Mouse (Mus musculus): ENCODE measurements around the gene Adra1d. TPM values are rescaled to one million over a fixed set of nuclear protein-coding genes. Genes with fewer than 3 reads are reported as not detected.

The Adra1d gene
- total and polyA plus RNA-seq, 3 experiments: not detected

DNA sequence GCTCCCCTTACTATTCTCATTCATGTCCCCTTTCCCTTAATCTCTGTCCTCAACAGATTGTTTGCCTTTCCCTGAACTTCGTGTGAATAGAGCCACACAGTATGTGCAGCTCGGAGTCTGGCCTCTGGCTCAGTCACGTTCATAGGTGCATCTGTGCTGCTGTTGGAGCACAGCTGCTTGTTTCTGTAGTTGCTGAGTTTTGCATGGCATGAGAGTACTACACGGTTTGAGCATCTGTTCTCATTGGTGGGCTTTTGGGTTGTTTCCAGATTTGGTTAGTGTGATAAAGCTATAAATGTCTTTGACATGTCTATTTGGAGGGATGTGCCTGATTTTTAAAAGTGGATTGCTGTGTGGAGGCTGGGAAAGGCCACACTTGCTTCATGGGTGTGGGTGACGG lies 51.6 kb downstream of the Adra1d start:
- peaks cover 0 to 2% of the 10 kb centered on the region in 2 experiments for H3K36me3 ChIP-seq (replicated peaks in 1 of 2; ENCODE audit: control insufficient read depth in 1 of 2, insufficient read depth in 1 of 2, low read length in 1 of 2)
- peak overlapping the region; percentile 1; the same call in 1 of the 2 replicates for H3K4me2 ChIP-seq (ENCODE audit: insufficient read depth, low read depth, poor library complexity, severe bottlenecking)
- no peaks in the 10 kb centered on the region for H3K27me3 ChIP-seq (replicated peaks)
- TF ChIP-seq ELF1 (IDR thresholded peaks at IDR 0.05; ENCODE audit: low read depth, low read length): no peak
- 0 out of 2 replicates have a peak, but pooled peaks have one; percentile 39 for TF ChIP-seq RCOR1 (conservative IDR thresholded peaks at IDR 0.05; ENCODE audit: low read depth, low read length)
- TF ChIP-seq BHLHE40 (IDR thresholded peaks at IDR 0.05; ENCODE audit: low read depth, low read length): peak; percentile 74
- in situ Hi-C loops (cut with MboI; ENCODE audit: low pct_ligation_motif_present, low pct_unique_long_range_greater_than_20kb, low sequenced_read_pairs) (loop anchor here (5.0 to 25.0 kb wide), 3 partner anchors 78 to 423 kb away; partner anchors contain the start of genes Pank2 and Siglec1), dilution Hi-C loops (cut with MboI; ENCODE audit: extremely low pct_ligation_motif_present, extremely low pct_unique_long_range_greater_than_20kb, low sequenced_read_pairs) (no loop called here)
- H3K4me1 ChIP-seq (ENCODE audit: control insufficient read depth in 1 of 2, insufficient read depth in 2 of 2): peaks cover 19 to 32% of the 10 kb centered on the region in 2 experiments
- H3K4me3 ChIP-seq (replicated peaks in 1 of 3; ENCODE audit: low read depth in 2 of 3, low read length in 2 of 3, poor library complexity in 1 of 3): peak overlapping the region in 1 of 3 experiments; percentile 37
- no peaks in the 10 kb centered on the region for H3K79me2 ChIP-seq (replicated peaks; ENCODE audit: control insufficient read depth, extremely low read depth, insufficient read depth, poor library complexity, severe bottlenecking)
- H3K9me3 ChIP-seq (replicated peaks; ENCODE audit: low read length): no peaks in the 10 kb centered on the region
- peak overlapping the region; percentile 8; the same call in 1 of the 2 replicates for H3K9ac ChIP-seq (ENCODE audit: insufficient read depth, low read depth)
- DNase-seq (ENCODE audit: extremely low read depth): no peak
- no peak overlapping the region for H3K27ac ChIP-seq (ENCODE audit: insufficient read depth, low read depth)

DNA sequence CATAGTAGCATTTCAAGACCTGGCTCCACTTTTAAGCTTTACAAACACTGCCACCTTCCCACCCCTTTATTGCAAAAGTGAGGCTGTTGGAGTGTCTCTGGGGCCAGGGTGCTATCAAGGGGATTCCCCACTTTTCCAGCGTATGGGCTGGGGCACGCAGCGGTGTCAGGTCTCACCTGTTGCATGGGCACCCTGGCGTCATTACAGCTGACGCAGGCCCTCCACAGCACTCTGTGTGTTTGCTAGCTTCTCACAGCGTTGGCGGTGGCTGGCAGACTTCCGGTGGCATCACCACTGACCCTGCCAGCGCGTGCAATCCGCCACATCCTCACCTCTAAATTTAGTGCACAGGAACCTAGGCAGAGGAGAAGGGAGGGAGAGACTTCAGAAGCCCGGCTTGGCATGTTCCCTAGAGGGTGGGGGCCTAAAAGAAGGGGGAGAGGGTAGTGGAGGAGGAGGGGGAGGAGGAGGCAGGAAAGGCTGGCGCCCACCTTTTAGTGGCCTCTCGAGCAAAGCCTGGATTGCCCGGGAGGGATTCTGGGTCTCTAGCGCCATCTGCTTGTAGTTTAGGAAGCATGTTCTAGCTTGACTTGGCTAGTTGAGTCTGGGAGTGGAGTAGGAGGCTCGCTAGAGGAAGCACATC lies 52.3 kb downstream of the Adra1d start:
- Histone ChIP-seq H3K36me3 (replicated peaks in 1 of 2; ENCODE audit: control insufficient read depth in 1 of 2, insufficient read depth in 1 of 2, low read length in 1 of 2) (peaks cover 0 to 2% of the 10 kb centered on the region in 2 experiments), H3K27ac (ENCODE audit: insufficient read depth, low read depth) (no peak overlapping the region), H3K9me3 (replicated peaks; ENCODE audit: low read length) (no peaks in the 10 kb centered on the region), H3K4me2 (ENCODE audit: insufficient read depth, low read depth, poor library complexity, severe bottlenecking) (peak overlapping the region; percentile 68), H3K79me2 (replicated peaks; ENCODE audit: control insufficient read depth, extremely low read depth, insufficient read depth, poor library complexity, severe bottlenecking) (no peaks in the 10 kb centered on the region), H3K4me3 (replicated peaks in 1 of 3; ENCODE audit: low read depth in 2 of 3, low read length in 2 of 3, poor library complexity in 1 of 3) (peak overlapping the region; percentile 22 to 37 (median 31)), H3K4me1 (ENCODE audit: control insufficient read depth in 1 of 2, insufficient read depth in 2 of 2) (peaks cover 17 to 32% of the 10 kb centered on the region in 2 experiments), H3K27me3 (replicated peaks) (no peaks in the 10 kb centered on the region), H3K9ac (ENCODE audit: insufficient read depth, low read depth) (no peak overlapping the region)
- peak; percentile 81 for DNase-seq (ENCODE audit: extremely low read depth)
- dilution Hi-C loops (cut with MboI; ENCODE audit: extremely low pct_ligation_motif_present, extremely low pct_unique_long_range_greater_than_20kb, low sequenced_read_pairs) (no loop called here), in situ Hi-C loops (cut with MboI; ENCODE audit: low pct_ligation_motif_present, low pct_unique_long_range_greater_than_20kb, low sequenced_read_pairs) (loop anchor here (5.0 to 25.0 kb wide), 4 partner anchors 77 to 422 kb away; partner anchors contain the start of genes Pank2 and Siglec1)
- TF ChIP-seq GABPA (IDR thresholded peaks at IDR 0.05; ENCODE audit: insufficient replicate concordance, low read depth, low read length) (no peak), NELFE (IDR thresholded peaks at IDR 0.05; ENCODE audit: low read depth, low read length) (no peak), CTCF (conservative IDR thresholded peaks at IDR 0.05 in 1 of 2, IDR thresholded peaks at IDR 0.05 in 1 of 2; ENCODE audit: low read depth in 2 of 2, low read length in 2 of 2) (peak; percentile 23 to 87; a peak in 3 of 4 replicates), RCOR1 (conservative IDR thresholded peaks at IDR 0.05; ENCODE audit: low read depth, low read length) (no peak), PAX5 (IDR thresholded peaks at IDR 0.05; ENCODE audit: low read length) (no peak), JUND (conservative IDR thresholded peaks at IDR 0.05; ENCODE audit: low read depth, low read length) (no peak), JUN (IDR thresholded peaks at IDR 0.05; ENCODE audit: insufficient read depth, low read depth, low read length) (no peak), ZC3H11A (IDR thresholded peaks at IDR 0.05; ENCODE audit: low read depth, low read length) (peak; percentile 11; the same call in 1 of the 2 replicates), MEF2A (IDR thresholded peaks at IDR 0.05; ENCODE audit: borderline replicate concordance, low read depth, low read length) (peak; percentile 13; the same call in 1 of the 2 replicates), IRF4 (IDR thresholded peaks at IDR 0.05; ENCODE audit: low read depth, low read length) (no peak), ZMIZ1 (IDR thresholded peaks at IDR 0.05; ENCODE audit: low read depth, low read length) (no peak), MAZ (IDR thresholded peaks at IDR 0.05; ENCODE audit: low read depth, low read length) (0 out of 2 replicates have a peak, but pooled peaks have one; percentile 6), ELF1 (IDR thresholded peaks at IDR 0.05; ENCODE audit: low read depth, low read length) (0 out of 2 replicates have a peak, but pooled peaks have one; percentile 29), TCF12 (IDR thresholded peaks at IDR 0.05; ENCODE audit: low read depth, low read length) (no peak; the same call in 1 of the 2 replicates), TBP (conservative IDR thresholded peaks at IDR 0.05; ENCODE audit: low read depth, low read length) (0 out of 2 replicates have a peak, but pooled peaks have one; percentile 12), NRF1 (IDR thresholded peaks at IDR 0.05; ENCODE audit: low read depth, low read length) (0 out of 2 replicates have a peak, but pooled peaks have one; percentile 21), RAD21 (IDR thresholded peaks at IDR 0.05; ENCODE audit: low read depth, low read length) (peak; percentile 81), ZKSCAN1 (IDR thresholded peaks at IDR 0.05; ENCODE audit: borderline replicate concordance, low read depth, low read length) (no peak), POLR2AphosphoS2 (IDR thresholded peaks at IDR 0.05; ENCODE audit: low read depth, low read length) (no peak), POLR2A (IDR thresholded peaks at IDR 0.05; ENCODE audit: low read depth, low read length) (peak; percentile 11; the same call in 1 of the 2 replicates), MAX (IDR thresholded peaks at IDR 0.05; ENCODE audit: low read length) (no peak), CHD2 (IDR thresholded peaks at IDR 0.05; ENCODE audit: low read length) (no peak), UBTF (IDR thresholded peaks at IDR 0.05; ENCODE audit: low read depth, low read length) (no peak), EP300 (IDR thresholded peaks at IDR 0.05; ENCODE audit: low read length) (peak; percentile 41; the same call in 1 of the 2 replicates), MYC (IDR thresholded peaks at IDR 0.05; ENCODE audit: low read depth, low read length) (0 out of 2 replicates have a peak, but pooled peaks have one; percentile 23), CHD1 (IDR thresholded peaks at IDR 0.05; ENCODE audit: low read depth, low read length) (no peak), USF2 (conservative IDR thresholded peaks at IDR 0.05; ENCODE audit: low read depth, low read length) (no peak), SMC3 (IDR thresholded peaks at IDR 0.05; ENCODE audit: low read depth, low read length) (peak; percentile 82), USF1 (IDR thresholded peaks at IDR 0.05; ENCODE audit: low read depth, low read length) (no peak), SIN3A (IDR thresholded peaks at IDR 0.05; ENCODE audit: low read length) (no peak)
